Mouse (Mus musculus) gastrocnemius, postnatal 10 days (tissue): Measurements from ENCODE around the gene Cabp2. TPM values are rescaled to one million over a fixed set of nuclear protein-coding genes. Genes with fewer than 3 reads are reported as not detected.

Experiments
- DNase-seq: peaks from one replicate; pipeline ENCODE4 v3.0.0; 2021; ENCODE audit warnings: mixed read lengths
- total RNA-seq, 2 experiments: library from RNA; stranded (reverse); gene quantifications; 2 replicates each; pipeline ENCODE4 v1.2.3; 2021

Cabp2 gene
- total RNA-seq, 2 experiments from 2014 or later = not detected

DNA sequence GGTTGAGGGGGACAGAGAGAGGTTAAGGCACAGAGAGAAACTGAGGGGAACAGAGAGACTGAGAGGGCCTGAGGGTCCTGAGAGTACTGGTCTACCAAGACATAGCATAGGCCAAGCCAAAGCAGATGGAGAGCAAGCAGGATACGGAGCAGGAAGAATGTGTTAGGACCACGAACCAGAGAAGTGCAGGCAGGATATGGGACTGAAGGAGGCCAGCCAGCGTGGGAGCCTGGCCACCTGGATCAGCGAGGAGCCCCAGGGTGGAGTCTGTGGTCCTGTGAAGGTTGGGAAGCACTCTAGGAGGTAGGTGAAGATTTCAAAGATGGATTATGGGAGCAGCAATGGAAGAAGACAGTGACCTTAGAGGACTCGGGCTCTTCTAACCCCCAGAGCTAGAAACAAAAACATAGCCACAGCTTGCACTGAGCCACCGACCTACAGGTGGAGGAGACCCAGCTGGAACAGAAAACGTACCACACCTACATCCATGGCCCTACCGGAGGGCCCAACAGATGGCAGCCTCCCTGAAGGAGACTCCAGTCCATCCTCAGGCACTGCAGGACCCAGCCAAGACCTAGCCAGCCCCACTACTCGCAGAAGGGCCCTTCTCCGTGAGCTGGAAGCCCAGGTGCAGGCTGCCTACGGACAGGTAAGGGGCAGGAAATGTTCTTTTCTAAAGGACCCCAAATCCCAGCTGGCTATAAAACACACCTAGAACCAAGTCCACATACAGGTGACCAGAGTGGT, 1.0 kb downstream of the Cabp2 start:
- no peak for DNase-seq

DNA sequence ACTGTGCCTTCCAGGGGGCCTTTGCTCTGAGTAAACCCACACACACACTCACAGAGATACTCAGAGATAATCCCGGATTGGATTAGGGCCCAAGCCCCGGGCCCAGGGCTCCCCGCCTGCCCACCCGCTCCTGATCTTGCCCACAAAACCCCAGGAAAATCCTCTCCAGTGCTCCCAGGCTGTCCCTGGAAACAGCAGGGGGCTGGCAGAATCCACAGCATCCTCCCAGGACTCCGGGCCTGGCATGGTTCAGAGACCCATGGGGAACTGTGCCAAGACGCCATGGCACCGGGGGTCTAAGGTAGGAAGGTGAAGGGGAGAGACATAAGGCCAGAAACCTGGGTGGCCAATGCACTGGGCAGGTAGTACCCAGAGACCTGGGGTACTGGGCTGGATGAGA, 1.9 kb downstream of the Cabp2 start:
- DNase-seq = no peak

DNA sequence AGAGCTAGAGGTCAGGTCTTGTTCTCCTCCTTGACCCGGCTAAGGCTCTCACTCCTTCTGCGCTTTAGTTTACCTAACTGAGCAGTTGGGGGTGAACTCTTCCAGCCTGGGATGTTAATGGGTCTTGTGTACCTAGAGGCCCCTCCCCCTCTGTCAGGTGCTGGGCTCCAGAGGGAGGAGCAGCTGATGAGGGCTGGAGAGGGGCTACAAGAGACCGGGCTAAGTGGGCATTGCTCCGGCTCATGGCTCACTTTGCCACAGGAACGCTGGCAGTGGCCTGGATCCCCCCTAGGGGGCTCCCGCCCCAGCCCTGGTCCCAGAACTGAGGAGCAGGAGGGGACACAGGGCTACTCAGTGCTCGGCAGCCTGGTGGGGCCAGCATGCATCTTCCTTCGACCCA, 2.4 kb downstream of the Cabp2 start:
- no peak for DNase-seq

DNA sequence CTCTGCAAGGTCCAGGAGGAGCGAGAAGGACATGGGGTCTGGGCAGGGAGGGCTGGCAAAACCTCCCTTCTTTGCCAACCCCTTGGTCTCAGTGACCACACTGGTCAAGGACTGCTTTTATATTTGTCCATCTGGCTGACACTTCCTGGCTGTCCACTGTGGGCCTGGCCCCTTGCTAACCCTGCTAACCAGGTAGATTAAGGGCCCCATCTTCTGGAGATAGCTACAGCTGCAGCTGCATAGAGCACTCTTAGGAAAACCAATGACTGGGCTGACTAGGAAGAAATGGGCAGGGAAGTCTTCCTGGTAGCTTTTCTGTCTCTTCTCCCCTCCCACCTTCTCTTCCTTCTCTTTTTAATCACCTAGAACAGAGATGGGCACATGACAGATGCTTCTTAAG, 3.6 kb downstream of the Cabp2 start:
- no peak for DNase-seq

DNA sequence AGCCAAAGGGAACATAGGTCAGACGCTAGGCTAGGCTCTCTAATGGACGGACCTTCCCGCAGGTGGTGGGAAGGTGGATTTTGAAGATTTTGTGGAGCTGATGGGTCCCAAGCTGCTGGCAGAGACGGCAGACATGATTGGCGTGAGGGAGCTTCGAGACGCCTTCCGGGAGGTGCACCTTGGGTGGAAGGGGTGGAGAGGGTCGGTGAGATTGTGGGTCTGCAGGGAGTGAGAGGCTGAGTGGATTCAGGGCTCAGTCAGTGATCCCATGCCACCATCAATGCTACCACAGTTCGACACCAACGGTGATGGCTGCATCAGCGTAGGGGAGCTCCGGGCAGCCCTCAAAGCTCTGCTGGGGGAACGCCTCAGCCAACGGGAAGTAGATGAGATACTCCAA, 4.8 kb downstream of the Cabp2 start:
- no peak for DNase-seq

DNA sequence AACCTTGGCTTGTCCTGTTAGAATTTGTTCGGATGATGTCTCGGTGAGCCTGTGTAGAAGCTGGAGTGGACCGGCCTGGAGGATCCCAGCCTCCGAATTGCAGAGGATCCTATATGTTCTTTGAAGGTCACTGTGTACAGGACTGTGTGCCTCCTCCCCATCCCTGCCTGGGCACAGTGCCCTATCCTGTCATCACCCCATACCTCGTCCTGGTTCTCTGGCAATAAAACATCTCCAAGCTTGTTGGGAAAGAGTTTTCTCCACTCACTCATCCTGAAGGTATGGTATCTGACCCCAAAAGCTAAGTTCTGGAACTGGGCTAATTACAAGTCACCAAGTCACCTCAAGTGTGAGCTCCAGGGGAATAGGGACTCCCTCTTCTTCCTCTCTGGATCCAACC, 5.7 kb downstream of the Cabp2 start:
- no peak for DNase-seq

DNA sequence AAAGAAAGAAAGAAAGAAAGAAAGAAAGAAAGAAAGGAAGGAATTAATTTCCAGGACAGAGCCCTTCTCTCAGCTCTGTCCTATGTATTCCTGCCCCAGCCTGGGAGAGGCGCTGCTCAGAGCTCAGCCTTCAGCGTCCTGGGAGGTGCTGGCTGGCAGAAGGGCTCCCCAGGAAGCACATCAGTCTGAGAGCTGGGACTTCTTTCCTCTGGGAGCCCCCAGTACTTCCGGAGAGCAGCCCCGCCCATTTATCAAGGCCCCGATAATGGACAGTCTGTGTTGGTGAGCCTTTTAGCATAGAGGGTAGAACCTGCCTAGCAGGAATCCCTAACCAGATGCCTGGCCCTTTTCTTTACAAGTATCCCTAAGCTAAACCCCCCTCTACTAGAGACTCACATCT, 6.8 kb downstream of the Cabp2 start:
- DNase-seq = no peak

DNA sequence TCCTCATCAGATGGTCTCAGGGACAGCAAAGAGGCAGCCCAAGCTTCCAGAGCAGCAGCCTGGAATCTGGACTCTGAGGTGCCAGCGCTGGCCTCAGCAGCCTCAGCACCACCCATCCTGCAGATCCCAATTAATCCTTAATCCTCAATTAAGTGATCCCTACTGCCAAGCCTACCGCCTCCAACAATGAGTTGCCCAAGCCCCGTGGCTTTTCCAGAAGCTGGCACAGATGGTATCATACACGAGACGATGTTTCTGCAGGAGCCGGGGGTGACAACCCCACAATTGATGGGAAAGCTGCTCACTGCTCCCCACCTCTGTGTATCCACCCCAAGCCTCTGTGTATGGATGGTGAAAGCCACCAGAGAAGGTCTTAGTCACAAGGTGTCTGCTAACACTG, 7.8 kb downstream of the Cabp2 start:
- no peak for DNase-seq

DNA sequence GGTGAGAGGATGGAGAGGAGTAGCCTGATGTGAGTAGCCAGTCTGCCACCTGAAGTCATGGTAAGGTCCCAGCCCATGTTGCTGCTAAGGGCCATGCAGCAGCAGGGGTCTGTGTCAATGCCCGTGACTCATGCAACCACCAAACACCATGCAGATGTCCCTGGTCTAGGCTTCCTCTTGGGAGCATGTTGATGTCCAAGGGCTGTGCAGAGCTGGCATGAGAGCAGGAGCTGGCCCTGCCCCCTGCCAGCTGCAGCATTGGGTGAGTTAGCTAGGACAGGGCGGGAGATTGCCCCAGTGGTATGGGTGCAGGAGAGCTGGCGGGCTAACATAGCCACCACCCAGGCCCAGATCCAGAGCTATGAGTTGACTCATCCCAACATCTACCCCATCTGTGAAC, 9.1 kb downstream of the Cabp2 start:
- no peak for DNase-seq

DNA sequence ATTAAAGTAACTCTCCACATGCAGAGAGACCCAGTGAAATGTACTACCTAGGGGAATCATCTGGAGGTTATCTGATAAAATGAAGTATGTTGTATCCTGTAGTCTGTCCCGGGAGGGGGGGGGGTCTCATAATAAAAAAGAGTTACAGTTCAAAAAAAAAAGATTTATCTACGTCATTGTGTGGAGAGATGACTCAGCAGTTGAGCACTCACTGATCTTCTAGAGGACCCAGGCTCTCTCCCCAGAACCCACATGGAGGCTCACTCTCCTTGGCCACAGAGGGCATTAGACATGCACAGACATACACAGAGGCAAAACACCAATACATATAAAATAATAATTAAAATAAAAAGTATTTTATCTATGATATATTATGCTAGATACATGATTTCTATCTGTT, 10.0 kb downstream of the Cabp2 start:
- DNase-seq = no peak

DNA sequence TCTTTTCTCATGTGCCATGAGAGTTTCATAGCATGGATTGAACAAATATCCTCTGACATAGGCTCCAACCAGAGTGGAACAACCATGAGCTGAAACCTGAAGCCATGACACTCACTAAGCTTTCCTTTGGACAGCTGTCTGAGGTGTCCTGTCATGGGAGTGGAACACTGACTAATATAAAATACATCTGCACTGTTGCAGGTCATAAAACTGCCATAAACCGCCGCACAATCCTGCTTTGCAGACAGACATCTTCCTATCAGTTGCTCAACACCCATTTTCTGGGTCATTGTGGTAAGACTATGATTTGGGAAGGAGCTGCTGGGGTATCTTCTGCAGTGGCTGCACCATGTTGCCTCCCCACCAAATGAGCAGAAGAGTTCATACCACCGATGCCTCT, 11.4 kb downstream of the Cabp2 start:
- DNase-seq = no peak

DNA sequence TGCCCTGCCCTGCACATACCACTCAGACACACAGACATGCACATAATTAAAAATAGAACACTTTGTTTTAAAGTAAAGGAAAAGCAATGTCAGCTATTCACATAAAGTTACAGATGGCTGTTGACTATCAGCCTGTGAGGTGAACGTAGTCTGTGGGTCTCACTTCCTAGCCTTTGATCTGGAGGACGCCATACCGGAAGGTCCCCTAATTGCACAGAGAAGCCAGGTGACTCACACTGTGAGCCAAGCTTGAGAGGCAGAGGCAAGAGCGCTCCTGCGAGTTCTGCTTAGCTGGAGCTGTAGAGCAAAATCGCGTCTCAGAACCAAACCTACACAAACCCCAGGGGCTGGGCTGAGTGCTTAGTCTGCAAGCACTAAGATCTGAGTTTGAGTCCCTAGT, 12.4 kb downstream of the Cabp2 start:
- DNase-seq = no peak

DNA sequence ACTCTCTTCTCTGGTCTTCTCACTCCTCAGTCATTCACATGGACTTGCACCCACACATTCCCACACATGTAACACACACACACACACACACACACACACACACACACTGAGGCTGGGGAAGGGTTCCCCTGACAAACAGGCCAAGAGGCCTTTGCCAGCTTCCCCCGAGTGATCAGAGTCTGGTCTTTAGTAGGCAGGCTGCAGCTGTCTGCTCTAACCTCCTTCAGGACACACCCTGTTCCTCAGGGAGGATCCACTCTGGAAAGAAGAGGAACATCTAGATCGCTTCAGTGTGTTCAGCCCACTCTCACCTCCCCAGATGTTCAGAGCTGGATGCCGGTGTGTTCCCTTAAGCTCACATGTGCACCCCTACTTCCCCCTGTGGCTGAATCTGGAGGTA, 13.0 kb downstream of the Cabp2 start:
- no peak for DNase-seq

DNA sequence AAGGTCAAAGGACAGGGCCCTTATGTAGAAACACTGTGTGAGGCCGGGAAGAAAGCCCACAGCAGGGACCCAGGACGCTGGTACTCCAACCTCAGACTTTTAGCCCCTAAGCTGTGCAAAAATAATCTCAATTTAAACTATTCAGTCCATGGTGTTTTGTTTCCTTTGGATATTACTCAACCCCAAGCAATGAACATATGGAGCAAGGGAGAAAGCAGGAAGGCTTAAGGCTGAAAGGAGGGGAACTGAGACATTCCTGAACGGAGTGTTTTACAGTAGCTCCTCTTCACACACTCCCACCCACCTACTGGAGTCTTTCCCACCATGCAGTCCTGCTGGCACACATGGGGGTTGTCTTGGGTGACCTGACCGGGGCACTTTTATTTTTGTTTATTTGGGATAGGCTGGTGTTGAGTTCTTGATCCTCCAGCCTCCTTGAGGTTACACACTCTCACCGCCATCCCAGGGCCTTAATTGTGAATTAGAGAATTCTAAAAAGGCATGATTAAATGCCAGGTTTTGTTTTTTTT, 13.5 kb downstream of the Cabp2 start:
- no peak for DNase-seq

DNA sequence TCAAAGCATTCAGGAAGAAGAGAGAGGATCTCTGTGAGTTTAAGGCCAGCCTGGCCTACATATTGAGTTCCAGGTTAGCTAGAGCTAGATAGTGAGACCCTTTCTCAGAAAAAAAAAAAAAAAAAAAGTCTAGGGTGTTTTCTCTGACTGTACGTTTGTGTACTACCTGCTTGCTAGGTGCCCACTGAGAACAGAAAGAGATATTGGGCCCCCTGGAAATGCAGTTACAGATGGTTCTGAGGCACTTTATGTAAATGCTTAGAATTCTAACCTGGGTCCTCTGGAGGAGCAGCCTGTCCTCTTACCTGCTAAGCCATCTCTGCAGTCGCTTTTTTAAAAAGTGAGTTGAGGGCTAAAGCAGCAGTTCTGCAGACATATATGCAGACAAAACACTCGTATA, 14.4 kb downstream of the Cabp2 start:
- no peak for DNase-seq

DNA sequence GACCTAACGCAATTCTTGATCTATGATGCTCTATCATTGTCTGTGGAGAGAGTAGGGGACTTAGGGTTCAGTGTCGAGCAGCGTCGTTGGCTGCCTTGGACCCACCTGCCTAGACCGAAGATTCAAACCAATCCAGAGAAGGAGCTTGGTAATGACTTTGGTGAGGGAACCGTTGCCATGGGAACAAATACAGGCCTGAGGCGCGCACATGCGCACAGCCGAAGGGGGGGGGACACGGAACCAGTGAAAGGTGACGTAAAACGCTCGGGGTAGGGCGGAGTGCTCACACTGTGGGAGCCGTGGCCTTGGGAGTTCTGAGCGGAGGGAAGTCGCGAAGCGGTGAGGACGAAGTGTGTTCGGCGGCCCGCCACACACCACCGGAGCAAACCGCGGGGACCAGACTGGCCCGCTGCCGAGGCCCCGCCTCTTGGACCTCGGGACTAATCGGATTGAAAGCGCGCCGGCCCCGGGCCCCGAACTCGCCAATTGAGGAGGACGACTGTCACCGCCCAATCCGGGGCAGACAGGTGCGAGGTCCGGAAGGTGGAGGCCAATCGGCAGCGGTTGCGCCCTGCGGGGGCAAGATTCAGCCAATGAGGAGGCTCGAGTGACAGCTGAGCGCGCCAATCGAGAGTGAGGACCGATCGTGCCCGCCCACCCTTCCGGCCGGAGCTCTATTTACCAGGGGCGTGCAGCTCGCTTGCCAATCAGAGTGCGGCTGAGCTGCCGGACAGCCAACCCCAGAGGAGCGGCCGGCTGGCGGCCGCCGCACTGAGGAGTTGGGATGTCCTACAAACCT, 15.5 kb downstream of the Cabp2 start, which contains the start of gene Cdk2ap2:
Cdk2ap2 (plus strand) TSS at position 541 of the 799 bp plus-strand sequence.
- DNase-seq = peak; percentile 99

DNA sequence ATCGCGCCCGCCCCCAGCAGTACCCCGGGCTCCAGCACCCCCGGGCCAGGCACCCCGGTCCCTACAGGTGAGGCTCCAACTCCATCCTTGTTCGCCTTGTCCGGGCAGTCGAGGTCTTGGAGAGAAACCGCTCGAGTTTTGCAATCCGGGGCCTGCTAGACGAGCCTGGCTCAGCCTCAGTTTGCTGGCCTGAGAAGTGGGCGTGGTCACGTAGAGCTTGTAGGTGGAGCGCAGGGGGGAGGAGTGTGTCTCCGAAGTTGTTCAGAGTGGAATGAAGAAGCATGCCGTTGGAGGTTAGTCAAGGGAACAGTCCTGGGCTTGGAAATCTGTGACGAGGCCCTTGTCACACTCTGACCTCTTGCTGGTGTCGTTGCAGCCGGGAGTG, 16.1 kb downstream of the Cabp2 start:
- DNase-seq = no peak

DNA sequence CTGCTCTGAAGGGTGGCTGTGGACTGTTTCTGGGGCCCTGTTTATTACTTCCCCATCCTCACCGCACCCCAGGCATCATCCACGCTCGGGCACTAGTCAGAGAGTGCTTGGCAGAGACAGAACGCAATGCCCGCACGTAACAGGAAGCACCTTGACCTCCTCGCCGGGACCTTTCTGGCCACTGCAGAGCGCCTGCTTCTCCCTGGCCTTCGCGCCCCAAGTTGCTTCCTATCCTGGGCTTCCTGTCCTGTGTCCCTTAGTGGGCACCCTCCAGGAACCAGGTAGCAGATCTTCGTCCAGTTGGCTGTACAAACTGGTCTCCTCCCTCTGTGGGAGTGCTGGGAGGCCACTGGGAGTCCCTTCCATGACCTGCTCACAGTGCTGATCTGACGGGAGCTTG, 17.0 kb downstream of the Cabp2 start:
- no peak for DNase-seq

DNA sequence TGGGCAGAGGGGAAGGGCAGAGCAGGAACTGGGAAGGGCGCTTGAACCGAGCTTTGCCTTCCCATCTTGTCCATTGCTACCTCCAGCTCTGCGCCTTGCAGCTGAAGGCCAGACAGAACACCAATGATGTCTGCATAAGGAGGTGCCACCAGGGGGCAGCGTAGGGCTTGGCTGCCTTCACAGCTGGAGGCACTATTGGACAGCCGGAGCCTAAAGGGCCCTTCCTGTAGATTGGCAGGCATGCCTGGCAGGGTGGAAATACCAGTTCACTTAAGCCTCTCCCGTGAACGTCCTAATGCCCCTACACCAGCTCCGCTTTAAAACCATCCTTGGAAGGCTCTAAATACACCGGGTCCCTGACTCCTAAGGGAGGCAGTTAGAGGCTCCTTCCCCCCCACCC, 17.7 kb downstream of the Cabp2 start:
- peak; percentile 95 for DNase-seq

DNA sequence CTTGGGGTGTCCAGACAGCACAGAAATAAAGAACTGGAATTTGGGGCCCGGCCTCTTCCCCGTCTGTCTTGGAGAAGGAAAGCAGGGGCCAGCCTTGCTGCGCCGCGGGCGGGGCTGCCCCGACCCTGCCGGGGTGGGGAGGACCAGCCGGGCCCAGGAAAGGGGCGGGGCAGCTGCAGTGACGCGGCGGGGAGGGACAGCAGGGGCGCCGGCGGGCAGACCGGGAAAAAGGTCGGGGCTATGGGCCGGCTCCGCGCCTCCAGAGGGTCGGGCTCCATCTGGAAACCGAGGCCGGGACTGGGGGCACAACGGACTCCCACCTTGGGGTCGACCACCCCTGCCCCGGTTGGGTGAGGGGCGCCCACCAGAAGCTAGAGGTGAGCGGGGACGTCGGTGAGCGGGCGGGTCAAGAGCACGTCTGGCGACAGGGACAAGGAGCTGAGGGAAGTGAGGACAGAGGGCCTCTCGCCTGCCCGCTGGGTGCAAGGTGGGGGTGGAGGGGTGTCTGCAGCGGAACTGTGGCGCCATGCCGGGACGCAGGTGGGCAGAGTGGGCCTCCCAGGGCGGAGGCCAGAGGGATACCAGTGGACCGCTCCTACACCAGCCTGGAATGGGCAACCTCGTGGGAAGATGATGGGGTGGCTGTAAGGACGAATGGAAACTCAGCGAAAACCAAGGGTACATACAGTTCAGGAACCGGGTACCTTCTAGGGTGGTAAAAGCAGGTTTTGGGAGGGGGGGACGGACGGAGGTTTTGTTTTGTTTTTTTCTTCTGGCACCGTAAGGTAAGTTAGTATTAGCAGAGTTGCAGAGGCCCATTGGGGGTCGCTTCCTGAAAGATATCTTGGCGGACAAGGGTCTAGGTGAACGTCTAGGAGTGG, 18.7 kb downstream of the Cabp2 start, which contains the start of gene Pitpnm1:
Pitpnm1 (plus strand) TSS at position 162 of the 881 bp plus-strand sequence.
- DNase-seq = peak; percentile 74

DNA sequence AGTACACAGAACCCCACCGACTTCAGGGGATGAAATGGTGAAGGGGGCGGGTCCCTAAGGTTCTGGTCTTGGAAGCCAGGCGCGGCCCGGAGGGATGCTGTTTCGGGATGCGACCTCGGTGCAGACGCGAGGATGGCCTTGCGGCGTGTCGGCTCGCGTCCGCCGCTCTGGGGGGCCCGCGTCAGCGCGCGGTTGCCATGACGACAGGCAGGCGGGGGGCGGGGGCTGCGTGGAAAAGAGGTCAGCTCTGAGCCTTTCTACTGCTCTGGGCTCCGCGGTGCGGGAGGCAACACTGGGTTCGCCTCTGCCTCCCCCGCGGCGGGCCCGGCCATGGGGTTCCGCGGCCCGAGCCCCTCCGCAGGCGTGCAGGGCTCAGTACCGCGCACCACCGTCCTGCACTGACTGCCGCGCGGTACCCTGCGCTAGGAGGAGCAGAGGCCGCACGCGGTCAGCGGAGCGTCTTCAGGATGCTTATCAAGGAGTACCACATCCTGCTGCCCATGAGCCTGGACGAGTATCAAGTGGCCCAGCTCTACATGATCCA, 19.4 kb downstream of the Cabp2 start:
- no peak for DNase-seq

DNA sequence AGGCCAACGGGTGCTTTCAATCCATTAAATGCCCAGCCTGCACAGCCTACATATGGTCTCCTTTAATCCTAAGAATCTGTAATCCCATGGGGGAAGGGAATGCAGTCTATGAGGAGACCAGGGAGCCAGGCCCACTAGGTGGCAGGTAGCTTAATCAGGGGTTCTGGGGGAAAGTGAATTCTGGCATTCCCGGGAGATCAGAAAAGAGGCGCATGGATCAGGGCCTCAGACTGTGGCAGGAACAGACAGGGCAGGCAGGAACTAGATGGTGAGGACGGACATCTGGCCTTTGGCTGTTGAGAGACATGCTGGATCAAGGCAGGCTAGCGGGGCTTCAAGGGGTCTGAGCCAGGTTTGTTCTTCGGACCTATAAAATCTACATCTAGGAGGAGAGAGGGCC, 20.1 kb downstream of the Cabp2 start:
- no peak for DNase-seq
